Mouse (Mus musculus): ENCODE results near the gene Tenm4. TPM values are rescaled to one million over a fixed set of nuclear protein-coding genes. Genes with fewer than 3 reads are reported as not detected.
A peak's percentile ranks its signal among the peaks of the same experiment; 100 is the strongest.

Tenm4 gene
- polyA plus RNA-seq, 1 experiment from 2014 or later = 0.68 TPM

GRCm38 (mm10) chr7:96213741-96214140 lies 42.7 kb downstream of the Tenm4 start:
- 18% methylated on average over 9 of the region's 10 CpGs for WGBS (ENCODE audit: insufficient replicate concordance)
- Histone ChIP-seq H3K9me3 (ENCODE audit: low read length) (no peaks in the 10 kb centered on the region), H3K4me2 (ENCODE audit: low read depth, low read length) (peak overlapping the region; percentile 73), H3K9ac (replicated peaks) (no peak overlapping the region), H3K27ac (ENCODE audit: low read depth) (no peak overlapping the region), H3K27me3 (ENCODE audit: insufficient read depth, low read length) (peaks cover 63% of the 10 kb centered on the region), H3K4me3 (ENCODE audit: low read depth, low read length) (peak overlapping the region; percentile 39; the same call in 1 of the 2 replicates), H3K36me3 (replicated peaks; ENCODE audit: insufficient read depth, low read length) (no peaks in the 10 kb centered on the region), H3K4me1 (ENCODE audit: insufficient read depth) (peaks cover 17% of the 10 kb centered on the region)
- no peak for DNase-seq
- TF ChIP-seq EP300 (IDR thresholded peaks at IDR 0.05; ENCODE audit: low read depth) (no peak), CTCF (IDR thresholded peaks at IDR 0.05; ENCODE audit: low read depth) (no peak)
- ATAC-seq = no peak

GRCm38 (mm10) chr7:96214876-96215275 lies 43.8 kb downstream of the Tenm4 start:
- WGBS (ENCODE audit: insufficient replicate concordance) = 50% methylated on average over 2 of the region's 2 CpGs
- H3K4me2 ChIP-seq (ENCODE audit: low read depth, low read length) = no peak overlapping the region
- H3K4me3 ChIP-seq (ENCODE audit: low read depth, low read length) = no peak overlapping the region
- H3K9me3 ChIP-seq (ENCODE audit: low read length) = no peaks in the 10 kb centered on the region
- H3K36me3 ChIP-seq (replicated peaks; ENCODE audit: insufficient read depth, low read length) = no peaks in the 10 kb centered on the region
- no peak for DNase-seq
- TF ChIP-seq EP300 (IDR thresholded peaks at IDR 0.05; ENCODE audit: low read depth) (no peak), CTCF (IDR thresholded peaks at IDR 0.05; ENCODE audit: low read depth) (no peak)
- no peak overlapping the region for H3K9ac ChIP-seq (replicated peaks)
- H3K4me1 ChIP-seq (ENCODE audit: insufficient read depth) = peaks cover 17% of the 10 kb centered on the region
- peaks cover 52% of the 10 kb centered on the region for H3K27me3 ChIP-seq (ENCODE audit: insufficient read depth, low read length)
- no peak overlapping the region for H3K27ac ChIP-seq (ENCODE audit: low read depth)
- no peak for ATAC-seq

GRCm38 (mm10) chr7:96215894-96216509 lies 45.0 kb downstream of the Tenm4 start:
- no peak overlapping the region for H3K4me3 ChIP-seq (ENCODE audit: low read depth, low read length)
- DNase-seq (no peak), ATAC-seq (no peak)
- H3K36me3 ChIP-seq (replicated peaks; ENCODE audit: insufficient read depth, low read length) = no peaks in the 10 kb centered on the region
- no peak overlapping the region for H3K4me2 ChIP-seq (ENCODE audit: low read depth, low read length)
- TF ChIP-seq EP300 (IDR thresholded peaks at IDR 0.05; ENCODE audit: low read depth) (no peak), CTCF (IDR thresholded peaks at IDR 0.05; ENCODE audit: low read depth) (no peak)
- peaks cover 41% of the 10 kb centered on the region for H3K27me3 ChIP-seq (ENCODE audit: insufficient read depth, low read length)
- 66% methylated on average over 5 of the region's 5 CpGs for WGBS (ENCODE audit: insufficient replicate concordance)
- no peak overlapping the region for H3K9ac ChIP-seq (replicated peaks)
- H3K4me1 ChIP-seq (ENCODE audit: insufficient read depth) = peaks cover 11% of the 10 kb centered on the region
- no peak overlapping the region for H3K27ac ChIP-seq (ENCODE audit: low read depth)
- H3K9me3 ChIP-seq (ENCODE audit: low read length) = no peaks in the 10 kb centered on the region

- DNase-seq = no peak
- Histone ChIP-seq H3K4me3 (ENCODE audit: low read depth, low read length) (no peak overlapping the region), H3K9me3 (ENCODE audit: low read length) (no peaks in the 10 kb centered on the region), H3K4me1 (ENCODE audit: insufficient read depth) (no peaks in the 10 kb centered on the region), H3K36me3 (replicated peaks; ENCODE audit: insufficient read depth, low read length) (no peaks in the 10 kb centered on the region), H3K9ac (replicated peaks) (no peak overlapping the region), H3K27me3 (ENCODE audit: insufficient read depth, low read length) (peaks cover 9% of the 10 kb centered on the region), H3K4me2 (ENCODE audit: low read depth, low read length) (no peak overlapping the region), H3K27ac (ENCODE audit: low read depth) (no peak overlapping the region)
- WGBS (ENCODE audit: insufficient replicate concordance) = 81% methylated on average over 1 of the region's 2 CpGs
- TF ChIP-seq EP300 (IDR thresholded peaks at IDR 0.05; ENCODE audit: low read depth) (no peak), CTCF (IDR thresholded peaks at IDR 0.05; ENCODE audit: low read depth) (no peak)
- ATAC-seq = no peak
Observed at GRCm38 (mm10) chr7:96219386-96219785, 48.3 kb downstream of the Tenm4 start.

- no peak for ATAC-seq
- 0 out of 2 replicates have a peak, but pooled peaks cover 1% of the 10 kb centered on the region for H3K27me3 ChIP-seq (ENCODE audit: insufficient read depth, low read length)
- WGBS (ENCODE audit: insufficient replicate concordance) = 60% methylated on average over 5 of the region's 5 CpGs
- no peak overlapping the region for H3K9ac ChIP-seq (replicated peaks)
- H3K4me3 ChIP-seq (ENCODE audit: low read depth, low read length) = no peak overlapping the region
- no peaks in the 10 kb centered on the region for H3K36me3 ChIP-seq (replicated peaks; ENCODE audit: insufficient read depth, low read length)
- TF ChIP-seq CTCF (IDR thresholded peaks at IDR 0.05; ENCODE audit: low read depth) (no peak), EP300 (IDR thresholded peaks at IDR 0.05; ENCODE audit: low read depth) (no peak)
- no peaks in the 10 kb centered on the region for H3K4me1 ChIP-seq (ENCODE audit: insufficient read depth)
- no peak for DNase-seq
- H3K27ac ChIP-seq (ENCODE audit: low read depth) = no peak overlapping the region
- no peak overlapping the region for H3K4me2 ChIP-seq (ENCODE audit: low read depth, low read length)
- no peaks in the 10 kb centered on the region for H3K9me3 ChIP-seq (ENCODE audit: low read length)
Observed at GRCm38 (mm10) chr7:96220647-96221046, 49.6 kb downstream of the Tenm4 start.

DNA sequence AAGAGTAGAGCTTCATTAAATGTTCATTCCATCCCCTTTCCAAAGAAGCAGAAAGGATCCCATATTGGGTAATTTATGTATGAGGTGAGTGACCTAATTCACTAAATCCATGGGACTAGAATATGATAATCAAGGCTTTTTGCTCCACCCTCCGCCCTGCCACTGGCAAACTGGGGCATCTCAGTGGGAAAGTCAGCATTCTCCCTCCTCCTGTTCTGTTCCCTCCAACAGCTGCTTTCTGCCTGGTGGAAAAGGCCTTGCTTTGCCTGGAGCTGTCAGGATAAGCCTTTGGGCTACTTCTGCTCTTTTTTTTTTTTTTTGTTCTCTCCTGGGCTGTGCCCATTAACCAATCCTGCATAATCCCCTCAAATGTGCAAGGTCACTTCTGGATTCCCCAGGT lies 51.5 kb downstream of the Tenm4 start:
- ATAC-seq = no peak
- H3K27me3 ChIP-seq (ENCODE audit: insufficient read depth, low read length) = no peaks in the 10 kb centered on the region
- no peak for TF ChIP-seq CTCF (IDR thresholded peaks at IDR 0.05; ENCODE audit: low read depth)
- no peak for TF ChIP-seq EP300 (IDR thresholded peaks at IDR 0.05; ENCODE audit: low read depth)
- 67% methylated on average over 1 of the region's 1 CpGs for WGBS (ENCODE audit: insufficient replicate concordance)
- H3K9ac ChIP-seq (replicated peaks) = no peak overlapping the region
- no peak overlapping the region for H3K27ac ChIP-seq (ENCODE audit: low read depth)
- H3K4me2 ChIP-seq (ENCODE audit: low read depth, low read length) = no peak overlapping the region
- H3K9me3 ChIP-seq (ENCODE audit: low read length) = no peaks in the 10 kb centered on the region
- no peak for DNase-seq
- no peaks in the 10 kb centered on the region for H3K36me3 ChIP-seq (replicated peaks; ENCODE audit: insufficient read depth, low read length)
- H3K4me1 ChIP-seq (ENCODE audit: insufficient read depth) = no peaks in the 10 kb centered on the region
- H3K4me3 ChIP-seq (ENCODE audit: low read depth, low read length) = no peak overlapping the region

Measured in liver, postnatal 0 days (tissue).